Mouse (Mus musculus) hindbrain, embryonic 14.5 days (tissue): ENCODE results near the gene Slc35e3. TPM values are rescaled to one million over a fixed set of nuclear protein-coding genes. Genes with fewer than 3 reads are reported as not detected.

Experiments used
- ATAC-seq: fragments of 200-750 bp; cut with Nextera tagmentation; 2 replicates; pipeline ENCODE4 v1.8.0; 2017; ENCODE audit warnings: moderate number of reproducible peaks, mild to moderate bottlenecking, moderate TSS enrichment, moderate library complexity; ENCODE audit not compliant: low FRiP score
- DNase-seq: peaks from one replicate; pipeline ENCODE4 v3.0.0-alpha.2; 2015; ENCODE audit warnings: low spot score
- H3K27ac ChIP-seq: fragments of 300-500 bp; sonication (generic); 2 replicates; pipeline ENCODE4 v1.5.1; 2014; ENCODE audit warnings: mild to moderate bottlenecking, moderate library complexity
- H3K27me3 ChIP-seq: fragments of 300-500 bp; sonication (generic); 2 replicates; pipeline ENCODE4 v1.6.1; 2014; ENCODE audit warnings: mild to moderate bottlenecking, low read length, mixed read lengths; ENCODE audit not compliant: control insufficient read depth, insufficient read depth
- H3K36me3 ChIP-seq: fragments of 300-500 bp; sonication (generic); replicated peaks from 2 replicates; pipeline ENCODE4 v1.6.1; 2014; ENCODE audit not compliant: control insufficient read depth, insufficient read depth
- H3K4me1 ChIP-seq: fragments of 300-500 bp; sonication (generic); replicated peaks from 2 replicates; pipeline ENCODE4 v1.6.1; 2014; ENCODE audit warnings: antibody characterized with exemption, low read length, mixed read lengths; ENCODE audit not compliant: control insufficient read depth, insufficient read depth
- H3K4me2 ChIP-seq: fragments of 300-500 bp; sonication (generic); replicated peaks from 2 replicates; pipeline ENCODE4 v1.6.1; 2014; ENCODE audit warnings: mild to moderate bottlenecking, moderate library complexity
- H3K4me3 ChIP-seq: fragments of 300-500 bp; sonication (generic); replicated peaks from 2 replicates; pipeline ENCODE4 v1.5.1; 2014; ENCODE audit warnings: mild to moderate bottlenecking, low read length
- H3K9ac ChIP-seq: fragments of 300-500 bp; sonication (generic); 2 replicates; pipeline ENCODE4 v1.6.1; 2014
- H3K9me3 ChIP-seq: fragments of 300-500 bp; sonication (generic); 2 replicates; pipeline ENCODE4 v1.6.1; 2016; ENCODE audit warnings: low read length; ENCODE audit not compliant: control insufficient read depth
- WGBS: fragments of 180-500 bp; shearing (Covaris S2); extraction: QIAGEN DNeasy Blood & Tissue Kit; methylation state at CpG from one replicate; pipeline ENCODE4 v1.1.7; 2014; 5-methylcytosine and 5-hydroxymethylcytosine counted together
- polyA plus RNA-seq: library from polyadenylated mRNA; unstranded; fragments of >200 nt; fragmentation: Nextera tagmentation; extraction: Ambion mirVana; gene quantifications from 2 replicates; pipeline ENCODE4 v1.2.1, GENCODE M21; 2014

Gene Slc35e3
- polyA plus RNA-seq, 1 experiment from 2014 or later = 24.8 TPM

GRCm38 (mm10) chr10:117752851-117753647 lies 6.9 kb upstream of the Slc35e3 start:
- Histone ChIP-seq H3K4me2 (no peak overlapping the region), H3K9ac (no peak overlapping the region), H3K36me3 (peaks cover 73% of the 10 kb centered on the region), H3K4me3 (no peak overlapping the region), H3K27ac (no peak overlapping the region), H3K9me3 (no peaks in the 10 kb centered on the region), H3K27me3 (no peaks in the 10 kb centered on the region), H3K4me1 (no peaks in the 10 kb centered on the region)
- DNase-seq = no peak
- whole genome bisulfite sequencing = 98% methylated on average over 5 of the region's 5 CpGs
- ATAC-seq = no peak

DNA sequence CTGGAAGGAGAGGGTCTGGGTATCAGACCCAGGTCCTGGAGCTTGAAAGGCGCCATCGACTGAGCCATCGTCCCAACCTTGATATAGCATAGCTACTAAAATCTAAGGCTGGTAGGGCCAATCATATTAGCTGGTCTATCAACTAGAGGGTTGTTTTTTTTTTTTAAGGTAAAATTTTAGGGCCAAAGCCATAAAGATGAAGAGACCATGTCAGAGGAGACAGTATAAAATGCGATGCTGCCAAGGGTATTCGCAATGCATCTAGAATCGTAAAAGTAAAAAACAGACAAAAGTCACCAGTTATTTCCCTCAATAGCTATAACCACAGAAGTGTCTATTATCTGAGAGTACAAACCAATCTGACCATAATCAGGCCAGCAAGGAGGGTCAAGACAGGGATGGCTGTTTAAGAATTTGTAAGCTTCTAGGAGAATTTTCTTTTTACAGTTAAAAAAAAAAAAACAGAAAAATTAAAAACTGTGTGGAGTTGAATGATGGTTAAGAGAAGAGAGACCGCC lies 6.2 kb upstream of the Slc35e3 start:
- Histone ChIP-seq H3K9me3 (no peaks in the 10 kb centered on the region), H3K36me3 (peaks cover 66% of the 10 kb centered on the region), H3K4me2 (no peak overlapping the region), H3K27me3 (no peaks in the 10 kb centered on the region), H3K27ac (no peak overlapping the region), H3K9ac (no peak overlapping the region), H3K4me3 (no peak overlapping the region), H3K4me1 (no peaks in the 10 kb centered on the region)
- ATAC-seq (no peak), DNase-seq (no peak)
- 97% methylated on average over 7 of the region's 7 CpGs for WGBS

GRCm38 (mm10) chr10:117751744-117752143 lies 5.6 kb upstream of the Slc35e3 start:
- peaks cover 60% of the 10 kb centered on the region for H3K36me3 ChIP-seq
- H3K9me3 ChIP-seq = no peaks in the 10 kb centered on the region
- 93% methylated on average over 6 of the region's 6 CpGs for WGBS

DNA sequence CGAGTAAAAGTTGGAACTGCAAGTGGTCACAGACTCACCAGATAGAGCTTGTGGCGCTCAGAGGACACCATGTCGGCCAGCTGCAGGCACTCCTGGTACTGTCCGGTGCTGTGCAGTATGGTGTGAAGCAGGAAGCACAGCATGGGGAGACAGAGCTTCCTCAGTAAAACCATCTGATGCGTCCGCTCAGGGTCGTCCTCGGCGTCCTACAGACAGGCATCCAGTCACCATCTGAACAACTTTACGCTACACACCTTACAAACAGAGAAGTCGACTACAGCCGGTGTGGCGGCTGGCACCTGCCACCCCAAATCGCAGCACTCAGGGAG lies 5.1 kb upstream of the Slc35e3 start:
- WGBS = 98% methylated on average over 14 of the region's 14 CpGs
- no peak overlapping the region for H3K4me3 ChIP-seq
- ATAC-seq = no peak

More at GRCm38 (mm10) chr10:117751744-117752143, 5.6 kb upstream of the Slc35e3 start:
- Histone ChIP-seq H3K27ac (no peak overlapping the region), H3K9ac (no peak overlapping the region), H3K4me2 (no peak overlapping the region), H3K4me1 (no peaks in the 10 kb centered on the region), H3K4me3 (no peak overlapping the region), H3K27me3 (no peaks in the 10 kb centered on the region)
- ATAC-seq (no peak), DNase-seq (no peak)

DNA sequence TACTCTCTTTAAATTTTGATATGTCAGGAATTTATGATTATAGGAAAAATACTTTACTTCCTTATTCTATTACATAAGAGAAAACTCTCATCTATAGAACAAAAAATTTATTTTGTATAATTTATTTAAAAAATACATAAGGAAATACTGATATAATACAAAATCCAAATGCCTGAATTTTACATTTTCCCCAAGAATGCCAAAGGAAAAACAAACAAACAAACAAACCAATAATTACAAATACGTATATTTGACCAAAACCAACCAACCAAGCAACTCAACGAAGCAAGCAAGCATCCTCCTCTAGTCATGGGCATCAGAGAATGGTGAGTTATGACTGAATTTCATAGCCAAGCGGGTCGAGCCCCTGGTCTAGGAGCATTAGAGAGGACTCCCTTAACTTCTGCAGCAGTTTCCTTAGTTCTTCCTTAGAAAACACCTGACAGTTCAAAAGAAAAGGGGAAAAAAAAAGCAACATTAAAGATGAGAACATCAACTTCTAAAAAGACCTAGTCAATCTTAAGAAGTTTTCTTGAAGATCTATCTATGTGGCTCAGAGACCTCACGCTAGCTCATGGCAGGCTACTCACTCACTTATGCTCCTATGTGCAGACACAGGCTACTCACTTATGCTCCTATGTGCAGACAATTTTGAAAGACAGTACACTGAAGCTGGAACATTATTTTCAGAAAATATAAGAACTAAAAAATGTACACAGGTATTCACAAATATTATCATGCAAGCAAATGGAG lies 4.5 kb upstream of the Slc35e3 start:
- DNase-seq = no peak
- WGBS = 98% methylated on average over 5 of the region's 5 CpGs
- no peak for ATAC-seq
- H3K4me3 ChIP-seq = no peak overlapping the region
- no peaks in the 10 kb centered on the region for H3K9me3 ChIP-seq
- no peak overlapping the region for H3K9ac ChIP-seq
- H3K4me1 ChIP-seq = no peaks in the 10 kb centered on the region
- no peak overlapping the region for H3K27ac ChIP-seq
- H3K4me2 ChIP-seq = no peak overlapping the region
- no peaks in the 10 kb centered on the region for H3K27me3 ChIP-seq
- H3K36me3 ChIP-seq = peaks cover 51% of the 10 kb centered on the region

More for the DNA sequence above, 5.1 kb upstream of the Slc35e3 start:
- peaks cover 56% of the 10 kb centered on the region for H3K36me3 ChIP-seq
- H3K4me1 ChIP-seq = no peaks in the 10 kb centered on the region
- no peak for DNase-seq
- no peak overlapping the region for H3K9ac ChIP-seq
- no peaks in the 10 kb centered on the region for H3K9me3 ChIP-seq
- no peak overlapping the region for H3K27ac ChIP-seq
- H3K4me2 ChIP-seq = no peak overlapping the region
- H3K27me3 ChIP-seq = no peaks in the 10 kb centered on the region

DNA sequence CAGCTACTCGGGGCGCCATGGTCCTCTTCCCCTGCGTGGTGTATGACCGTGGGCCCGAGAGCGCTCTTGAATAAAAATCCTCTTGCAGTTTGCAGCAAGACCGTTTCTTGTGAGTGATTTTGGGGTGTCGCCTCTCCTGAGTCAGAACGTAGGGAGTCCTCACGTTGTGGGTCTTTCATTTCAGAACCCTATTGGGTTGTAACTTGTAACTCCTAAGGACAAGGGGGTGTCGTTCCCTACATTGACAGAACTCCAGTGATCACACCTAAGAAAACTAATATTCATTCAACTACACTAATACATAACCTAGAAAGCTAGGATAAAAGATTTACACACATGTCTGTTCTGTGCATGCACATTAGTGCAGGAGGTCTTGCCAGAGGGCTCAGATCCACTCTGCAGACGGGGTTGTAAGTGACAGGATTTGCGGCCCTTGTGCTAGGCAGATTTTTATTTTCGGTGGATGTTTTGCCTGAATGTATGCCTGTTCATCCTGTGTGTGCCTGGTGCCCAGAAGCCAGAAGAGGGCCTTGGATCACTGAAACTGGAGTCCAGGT lies 3.7 kb upstream of the Slc35e3 start:
- H3K27ac ChIP-seq = no peak overlapping the region
- H3K9me3 ChIP-seq = no peaks in the 10 kb centered on the region
- no peak for DNase-seq
- 94% methylated on average over 14 of the region's 14 CpGs for WGBS
- H3K9ac ChIP-seq = no peak overlapping the region
- H3K4me1 ChIP-seq = peaks cover 4% of the 10 kb centered on the region
- no peak for ATAC-seq
- H3K4me3 ChIP-seq = no peak overlapping the region
- H3K36me3 ChIP-seq = peaks cover 42% of the 10 kb centered on the region
- H3K27me3 ChIP-seq = no peaks in the 10 kb centered on the region
- H3K4me2 ChIP-seq = no peak overlapping the region

DNA sequence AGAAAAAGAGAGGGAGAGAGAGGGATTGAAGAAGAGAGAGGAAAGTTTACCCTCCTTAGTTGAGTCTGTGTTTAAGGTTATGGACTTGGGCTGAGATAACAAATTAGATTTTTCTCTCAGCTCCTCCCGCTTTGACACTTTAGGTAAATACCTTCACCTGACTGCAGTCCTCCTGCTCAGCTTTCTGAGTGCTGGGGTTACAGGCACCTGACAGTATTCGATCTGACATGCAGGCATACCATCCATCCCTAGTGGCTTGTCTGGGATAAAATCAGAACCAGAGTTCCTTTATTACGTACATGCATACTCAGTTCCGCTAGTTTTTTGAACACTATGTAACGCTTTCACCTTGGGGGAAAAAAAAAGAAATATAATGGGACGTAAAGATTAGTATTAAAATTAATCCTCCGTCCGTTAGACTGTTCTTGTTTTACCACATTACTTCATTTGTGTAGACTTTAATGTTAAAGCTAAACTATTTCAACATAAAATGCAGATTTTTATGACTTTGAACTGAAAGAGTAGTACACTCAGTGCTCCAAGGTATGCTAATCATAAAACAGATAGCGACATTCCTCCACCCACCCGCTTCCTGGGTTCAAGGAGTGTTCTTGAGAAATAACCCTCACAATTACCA lies 3.0 kb upstream of the Slc35e3 start:
- ATAC-seq (no peak), DNase-seq (no peak)
- no peaks in the 10 kb centered on the region for H3K9me3 ChIP-seq
- no peak overlapping the region for H3K4me3 ChIP-seq
- no peak overlapping the region for H3K4me2 ChIP-seq
- H3K9ac ChIP-seq = no peak overlapping the region
- H3K36me3 ChIP-seq = peaks cover 38% of the 10 kb centered on the region
- no peaks in the 10 kb centered on the region for H3K27me3 ChIP-seq
- peaks cover 11% of the 10 kb centered on the region for H3K4me1 ChIP-seq
- H3K27ac ChIP-seq = no peak overlapping the region
- over 99% methylated on average over 10 of the region's 10 CpGs for WGBS

- DNase-seq (no peak), ATAC-seq (no peak)
- 90% methylated on average over 10 of the region's 10 CpGs for WGBS
- Histone ChIP-seq H3K36me3 (peaks cover 40% of the 10 kb centered on the region), H3K27me3 (no peaks in the 10 kb centered on the region), H3K4me3 (no peak overlapping the region), H3K4me2 (no peak overlapping the region), H3K4me1 (peaks cover 18% of the 10 kb centered on the region), H3K27ac (no peak overlapping the region), H3K9ac (no peak overlapping the region), H3K9me3 (no peaks in the 10 kb centered on the region)
Observed at GRCm38 (mm10) chr10:117748276-117749049, 2.3 kb upstream of the Slc35e3 start.
